8 mouse cellular contexts compared by ENCODE assay signal in the genomic region with DNA sequence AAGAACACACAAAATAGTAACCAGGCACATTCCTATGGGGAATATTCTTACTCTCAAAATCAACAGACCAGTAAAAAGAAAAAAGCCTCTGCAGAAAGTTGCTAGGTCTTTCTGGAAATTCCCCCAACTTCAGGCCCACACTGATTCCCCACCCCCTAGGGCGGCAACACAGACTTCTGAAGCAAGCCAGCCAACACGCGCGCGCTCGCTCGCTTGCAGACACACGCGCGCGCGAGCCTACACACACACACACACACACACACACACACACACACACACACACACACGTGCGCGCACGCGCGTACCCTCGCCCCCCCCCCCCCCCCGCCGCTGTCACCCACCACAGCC. TPM values are rescaled to one million over a fixed set of nuclear protein-coding genes. Genes with fewer than 3 reads are reported as not detected.
A peak's percentile ranks its signal among the peaks of the same experiment; 100 is the strongest.
DNase-seq lines count a peak whose midpoint lies in the region; ATAC-seq lines count a peak whose summit lies in the region.

No protein-coding gene starts in this region.

- H3K27me3 ChIP-seq in intestine, embryonic 16.5 days (replicated peaks; ENCODE audit: control insufficient read depth, insufficient read depth, low read length): no peaks in the 10 kb centered on the region
- H3K27me3 ChIP-seq in limb, embryonic 13.5 days: no peaks in the 10 kb centered on the region
- H3K27me3 ChIP-seq in midbrain, embryonic 11.5 days (ENCODE audit: control insufficient read depth, insufficient read depth, low read length): no peaks in the 10 kb centered on the region
- no peaks in the 10 kb centered on the region for H3K27me3 ChIP-seq in stomach, embryonic 14.5 days (ENCODE audit: control insufficient read depth, insufficient read depth, low read length)

- peak overlapping the region; percentile 56 for H3K4me3 ChIP-seq in intestine, embryonic 16.5 days (ENCODE audit: low read length)
- H3K4me3 ChIP-seq in limb, embryonic 13.5 days: peak overlapping the region; percentile 52
- peak overlapping the region; percentile 43 for H3K4me3 ChIP-seq in midbrain, embryonic 11.5 days (ENCODE audit: low read depth, low read length)
- peak overlapping the region; percentile 43 for H3K4me3 ChIP-seq in stomach, embryonic 14.5 days (ENCODE audit: low read depth, low read length)

- peak overlapping the region; percentile 79 for H3K27ac ChIP-seq in intestine, embryonic 16.5 days (ENCODE audit: low read length)
- H3K27ac ChIP-seq in limb, embryonic 13.5 days: peak overlapping the region; percentile 91
- H3K27ac ChIP-seq in midbrain, embryonic 11.5 days (ENCODE audit: low read depth, low read length): no peak overlapping the region
- peak overlapping the region; percentile 85 for H3K27ac ChIP-seq in stomach, embryonic 14.5 days (ENCODE audit: low read length)

- peak; percentile 76 for ATAC-seq in intestine, embryonic 16.5 days
- peak; percentile 76 for ATAC-seq in limb, embryonic 13.5 days (ENCODE audit: low FRiP score, low read depth)
- peak; percentile 78 for ATAC-seq in midbrain, embryonic 11.5 days (ENCODE audit: low FRiP score)
- ATAC-seq in stomach, embryonic 14.5 days (ENCODE audit: insufficient number of reproducible peaks, insufficient read depth, low FRiP score, low read depth): peak; percentile 53; the same call in 1 of the 2 replicates

- H3K4me1 ChIP-seq in intestine, embryonic 16.5 days (ENCODE audit: control insufficient read depth, insufficient read depth, low read length): no peaks in the 10 kb centered on the region
- no peaks in the 10 kb centered on the region for H3K4me1 ChIP-seq in limb, embryonic 13.5 days
- no peaks in the 10 kb centered on the region for H3K4me1 ChIP-seq in midbrain, embryonic 11.5 days (ENCODE audit: control insufficient read depth, insufficient read depth, low read length)
- no peaks in the 10 kb centered on the region for H3K4me1 ChIP-seq in stomach, embryonic 14.5 days (ENCODE audit: control insufficient read depth, insufficient read depth, low read length)

- H3K4me2 ChIP-seq in intestine, embryonic 16.5 days (ENCODE audit: low read depth, low read length): peak overlapping the region; percentile 46
- H3K4me2 ChIP-seq in limb, embryonic 13.5 days (replicated peaks): peak overlapping the region; percentile 52
- H3K4me2 ChIP-seq in midbrain, embryonic 11.5 days: peak overlapping the region; percentile 46
- peak overlapping the region; percentile 12; the same call in 1 of the 2 replicates for H3K4me2 ChIP-seq in stomach, embryonic 14.5 days (replicated peaks; ENCODE audit: low read depth, low read length)

- H3K9me3 ChIP-seq in intestine, embryonic 16.5 days (ENCODE audit: control insufficient read depth, low read length): no peaks in the 10 kb centered on the region
- no peaks in the 10 kb centered on the region for H3K9me3 ChIP-seq in limb, embryonic 13.5 days
- no peaks in the 10 kb centered on the region for H3K9me3 ChIP-seq in midbrain, embryonic 11.5 days (ENCODE audit: control insufficient read depth, low read length)
- no peaks in the 10 kb centered on the region for H3K9me3 ChIP-seq in stomach, embryonic 14.5 days (ENCODE audit: control insufficient read depth, low read depth, low read length)

- peak overlapping the region; percentile 58 for H3K9ac ChIP-seq in intestine, embryonic 16.5 days (ENCODE audit: low read depth, low read length)
- H3K9ac ChIP-seq in limb, embryonic 13.5 days: peak overlapping the region; percentile 67
- peak overlapping the region; percentile 61 for H3K9ac ChIP-seq in midbrain, embryonic 11.5 days (ENCODE audit: low read length)
- peak overlapping the region; percentile 36; the same call in 1 of the 2 replicates for H3K9ac ChIP-seq in stomach, embryonic 14.5 days (replicated peaks; ENCODE audit: low read depth, low read length)

- DNase-seq in frontal cortex, postnatal 36 days (ENCODE audit: low spot score in 2 of 2): peak; percentile 2 to 4
- no peak for DNase-seq in frontal cortex, postnatal 14 days (ENCODE audit: low spot score in 2 of 2)
- DNase-seq in embryo, embryonic 10 days (ENCODE audit: low spot score): peak; percentile 66
- DNase-seq in heart, adult 11 months: peak; percentile 97
- DNase-seq in midbrain, embryonic 11.5 days (ENCODE audit: low spot score, missing footprints): peak; percentile 83

- no peaks in the 10 kb centered on the region for H3K36me3 ChIP-seq in intestine, embryonic 16.5 days (ENCODE audit: control insufficient read depth, insufficient read depth, low read length)
- no peaks in the 10 kb centered on the region for H3K36me3 ChIP-seq in limb, embryonic 13.5 days
- H3K36me3 ChIP-seq in midbrain, embryonic 11.5 days (ENCODE audit: control insufficient read depth, insufficient read depth, low read length): no peaks in the 10 kb centered on the region
- H3K36me3 ChIP-seq in stomach, embryonic 14.5 days (ENCODE audit: control insufficient read depth, insufficient read depth, low read length): no peaks in the 10 kb centered on the region

- WGBS in intestine, embryonic 16.5 days: 23% methylated on average over 12 of the region's 21 CpGs
- WGBS in limb, embryonic 13.5 days: 15% methylated on average over 4 of the region's 21 CpGs
- 21% methylated on average over 14 of the region's 21 CpGs for WGBS in midbrain, embryonic 11.5 days
- 40% methylated on average over 12 of the region's 21 CpGs for WGBS in stomach, embryonic 14.5 days

RNA-seq across cellular contexts. Expression of gene Prrg1, which starts 0.9 kb away (rescaled TPM):
- polyA plus RNA-seq in intestine, embryonic 16.5 days (2015; fragmentation: Nextera tagmentation; extraction: Ambion mirVana): 5.6 and 5.7 TPM in 2 replicates
- polyA plus RNA-seq in limb, embryonic 13.5 days (2015; fragmentation: Nextera tagmentation; extraction: Ambion mirVana): 14.1 and 14.6 TPM in 2 replicates
- 7.3 and 7.4 TPM in 2 replicates for polyA plus RNA-seq in midbrain, embryonic 11.5 days (2014; fragmentation: Nextera tagmentation; extraction: Ambion mirVana)
- 12.8 and 16.4 TPM in 2 replicates for polyA plus RNA-seq in stomach, embryonic 14.5 days (2014; fragmentation: Nextera tagmentation; extraction: Ambion mirVana)

Comparison
In these comparisons a context has a peak if more than half of its experiments do, and no peak if none do; other contexts are left out.
1. DNase-seq: peak in frontal cortex, postnatal 36 days (2 of 2), embryo, embryonic 10 days (single experiment), heart, adult 11 months (single experiment) and midbrain, embryonic 11.5 days (single experiment); none in frontal cortex, postnatal 14 days (0 of 2).
2. Peak in every context shown above with its lines, with median percentiles within 50 percentile points of each other: ATAC-seq, H3K4me2 ChIP-seq, H3K4me3 ChIP-seq and H3K9ac ChIP-seq.